Mouse (Mus musculus): ENCODE results near the gene Gatad2b.

DNA sequence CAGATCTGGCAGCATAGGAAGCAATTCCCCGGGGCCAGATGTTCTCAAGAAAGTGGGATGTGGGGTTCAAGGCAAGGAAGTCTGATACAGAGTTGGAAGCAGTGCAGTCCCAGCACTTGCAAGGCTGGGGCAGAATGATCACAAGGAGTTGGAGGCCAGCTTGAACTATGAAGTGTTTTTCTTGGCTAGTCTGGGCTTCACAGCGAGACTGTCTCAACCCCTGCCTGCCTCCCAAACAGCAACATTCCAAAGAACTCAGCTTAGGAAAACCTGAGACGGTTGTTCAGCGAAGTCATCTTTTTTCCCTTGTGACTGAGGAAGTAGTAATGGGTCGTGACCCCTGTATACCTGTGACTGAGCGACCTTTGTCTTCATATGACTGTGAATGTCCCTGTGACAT is 42.2 kb upstream of the Gatad2b start:
- no peak for TF ChIP-seq CTCF (conservative IDR thresholded peaks at IDR 0.05; ENCODE audit: low read length)
- TF ChIP-seq POU5F1 (IDR thresholded peaks at IDR 0.05; ENCODE audit: borderline replicate concordance, low read length): no peak
- no peak for TF ChIP-seq NANOG (IDR thresholded peaks at IDR 0.05; ENCODE audit: borderline replicate concordance, low read length)
